Mouse (Mus musculus): ENCODE data around the gene Cdc42bpb.
A peak's percentile ranks its signal among the peaks of the same experiment; 100 is the strongest.

The Cdc42bpb gene

DNA sequence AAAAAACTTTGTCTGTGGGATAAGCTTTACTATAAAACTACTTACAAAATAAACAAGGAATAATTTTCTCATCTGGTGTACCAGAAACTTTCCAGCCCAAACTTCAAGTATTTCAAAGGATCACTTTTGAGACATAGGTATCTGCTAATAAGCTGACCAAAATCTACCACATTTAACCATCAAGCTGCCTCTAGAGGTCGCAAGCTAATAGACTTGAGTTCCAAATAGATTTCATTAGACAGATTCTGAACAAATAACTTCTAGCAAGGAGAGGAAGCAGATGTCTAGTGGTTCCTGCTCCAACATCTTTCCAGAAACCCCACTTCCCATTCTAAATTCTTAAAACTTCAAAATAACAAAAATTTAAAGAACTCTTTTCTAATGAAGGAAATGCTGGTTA lies 33.6 kb downstream of the Cdc42bpb start:
- no peak for DNase-seq (ENCODE audit: low read depth, low spot score)

DNA sequence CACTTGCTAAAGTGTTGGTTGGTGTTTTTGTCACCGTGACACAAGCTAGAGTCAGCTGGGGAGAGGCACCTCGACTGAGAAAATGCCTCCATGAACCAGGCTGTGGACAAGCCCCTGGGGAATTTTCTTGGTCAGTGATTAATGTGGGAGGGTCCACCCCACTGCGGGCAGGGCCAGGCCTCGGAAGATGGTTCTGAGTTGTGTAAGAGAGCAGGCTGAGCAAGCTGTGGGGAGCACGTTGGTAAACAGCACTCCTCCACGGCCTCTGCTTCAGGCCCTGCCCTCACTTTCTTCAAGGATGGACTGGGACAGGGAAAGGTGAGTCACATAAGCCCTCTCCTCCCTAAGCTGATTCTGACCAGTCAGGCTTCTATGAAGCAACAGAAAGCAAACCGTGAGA lies 36.8 kb downstream of the Cdc42bpb start:
- no peak for DNase-seq (ENCODE audit: low read depth, low spot score)

- no peak for DNase-seq (ENCODE audit: low read depth, low spot score)
These were observed 39.6 kb downstream of the Cdc42bpb start for GRCm38 (mm10) chr12:111337864-111338354.

- DNase-seq (ENCODE audit: low read depth, low spot score) = no peak
These were observed 44.4 kb downstream of the Cdc42bpb start for GRCm38 (mm10) chr12:111333020-111333605.

DNA sequence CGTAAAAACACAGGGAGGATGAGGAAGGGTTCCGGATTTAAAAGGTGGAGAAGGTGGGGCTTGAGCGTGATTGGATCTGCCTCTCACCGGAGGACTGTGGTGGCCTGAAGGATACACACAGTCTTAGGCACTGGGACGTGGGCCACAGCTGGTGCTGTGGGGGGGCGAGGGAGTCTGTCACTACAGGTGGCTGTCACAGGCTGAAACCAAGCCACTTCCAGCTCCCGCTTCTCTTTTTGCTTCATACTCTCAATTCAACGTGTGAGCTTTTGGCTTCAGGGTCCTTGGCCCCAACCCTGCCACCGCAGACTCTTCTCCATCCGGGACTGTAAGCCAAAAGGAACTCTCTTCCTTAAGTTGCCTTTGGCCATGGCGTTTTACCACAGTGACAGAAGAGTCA lies 45.1 kb downstream of the Cdc42bpb start:
- DNase-seq (ENCODE audit: low read depth, low spot score) = no peak

DNA sequence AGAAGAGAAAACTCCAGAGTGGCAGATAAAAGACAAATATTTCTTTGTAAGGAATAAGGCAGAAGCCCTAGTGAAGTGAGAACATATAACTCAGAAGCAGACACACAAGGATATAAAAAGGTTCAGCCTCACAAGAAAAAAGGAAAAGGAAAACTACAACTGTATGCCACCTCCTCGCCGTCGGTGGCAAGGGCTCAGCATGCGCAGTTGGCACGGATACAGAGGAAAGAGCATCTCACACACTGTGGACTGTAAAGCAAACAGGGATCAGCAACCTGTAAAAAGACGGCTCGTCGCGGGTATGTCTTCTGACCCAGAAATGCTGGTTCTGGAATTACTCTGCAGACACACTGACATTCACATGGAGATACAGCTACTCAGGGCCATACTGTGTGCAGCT lies 45.9 kb downstream of the Cdc42bpb start:
- DNase-seq (ENCODE audit: low read depth, low spot score) = no peak

DNA sequence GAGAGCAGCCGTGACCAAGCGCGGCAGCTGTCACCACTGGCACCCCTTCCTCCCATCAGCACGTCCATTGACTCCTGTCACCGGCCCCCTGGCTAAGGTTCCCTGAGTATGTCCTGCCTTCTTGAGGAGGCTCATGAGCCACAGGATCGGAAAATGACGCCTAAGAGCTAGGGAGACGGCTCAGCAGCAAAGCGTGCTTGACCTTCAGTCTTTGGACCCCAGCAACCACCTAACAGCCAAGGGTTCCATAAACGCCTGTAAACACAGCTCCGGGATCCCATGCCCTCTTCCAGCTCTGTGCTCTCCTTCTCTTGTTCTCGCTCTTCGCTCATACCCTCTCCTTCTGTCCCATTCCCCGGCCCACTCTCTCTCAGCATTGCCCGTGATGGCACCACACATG lies 48.2 kb downstream of the Cdc42bpb start:
- no peak for DNase-seq (ENCODE audit: low read depth, low spot score)

DNA sequence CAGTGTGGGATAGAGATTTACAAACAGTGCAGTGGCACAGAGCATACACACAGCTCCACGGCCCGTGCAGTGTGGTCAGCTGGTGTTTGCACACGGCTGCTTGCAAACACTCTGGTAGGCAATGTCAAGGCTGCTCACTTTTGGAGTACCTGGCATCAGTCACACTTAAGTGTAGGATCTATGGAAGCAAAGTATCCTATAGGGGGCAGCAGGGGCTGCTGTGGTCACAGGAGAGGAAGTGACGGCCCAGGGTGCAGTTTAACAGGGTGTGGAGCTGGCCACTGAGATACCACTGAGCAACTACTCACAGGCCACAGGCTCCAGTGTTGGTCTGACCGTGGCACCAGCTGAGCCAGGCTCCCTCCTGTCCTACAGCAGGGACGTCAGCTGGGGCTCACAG lies 49.2 kb downstream of the Cdc42bpb start:
- DNase-seq (ENCODE audit: low read depth, low spot score) = no peak

DNA sequence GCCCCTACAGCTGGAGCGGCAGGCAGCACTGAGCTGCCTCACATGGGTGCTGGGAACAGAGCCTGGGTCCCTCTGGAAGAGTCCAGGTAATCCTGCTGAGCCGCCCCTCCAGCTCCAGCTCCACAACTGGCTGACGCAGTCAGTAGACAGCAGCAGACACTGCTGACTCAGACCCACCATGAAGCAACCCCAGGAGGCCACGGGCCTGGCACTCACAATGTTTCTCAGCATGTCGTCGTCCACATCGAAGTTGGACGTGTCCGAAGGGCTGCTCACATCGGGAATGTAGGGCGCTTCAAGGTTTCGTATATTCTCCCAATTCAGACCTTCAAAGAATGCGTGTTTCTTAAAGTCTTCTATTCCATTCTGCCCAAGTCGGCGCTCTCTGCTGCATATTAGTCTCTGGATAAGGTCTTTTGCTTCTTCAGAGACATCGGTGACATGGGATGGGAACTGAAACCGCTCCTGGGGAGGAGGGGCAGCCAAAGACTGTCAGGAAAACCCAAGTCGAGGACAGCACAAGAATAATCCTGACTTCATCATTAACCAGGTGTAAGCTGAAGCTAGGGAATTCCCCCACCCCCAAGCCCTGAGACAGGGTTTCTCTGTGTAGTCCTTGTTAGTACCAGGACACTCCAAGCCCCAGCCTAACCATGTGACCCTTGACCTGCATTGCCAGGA lies 51.6 kb downstream of the Cdc42bpb start:
- no peak for DNase-seq (ENCODE audit: low read depth, low spot score)

DNA sequence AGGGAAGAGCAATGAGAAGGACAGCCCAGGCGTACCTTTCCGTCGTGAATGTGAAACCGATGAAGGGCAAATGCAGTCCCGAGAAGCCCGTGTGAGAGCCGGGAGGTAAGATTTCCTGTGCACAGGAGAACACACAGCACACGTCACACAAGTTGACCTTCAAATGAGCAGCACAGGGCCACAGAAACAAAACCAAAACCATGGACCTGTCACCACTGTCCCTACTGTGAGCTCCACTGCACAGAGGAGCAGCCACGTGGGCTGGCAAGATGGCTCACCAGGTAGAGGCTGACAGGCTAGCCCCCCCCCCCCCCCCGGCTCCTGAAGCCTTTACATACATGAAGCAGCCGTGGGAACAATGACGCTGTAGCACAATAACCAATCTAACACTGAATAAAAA lies 52.6 kb downstream of the Cdc42bpb start:
- no peak for DNase-seq (ENCODE audit: low read depth, low spot score)

- DNase-seq (ENCODE audit: low read depth, low spot score) = no peak
These were observed 53.0 kb downstream of the Cdc42bpb start for GRCm38 (mm10) chr12:111324536-111324935.

GRCm38 (mm10) chr12:111323423-111323822 lies 54.1 kb downstream of the Cdc42bpb start:
- DNase-seq (ENCODE audit: low read depth, low spot score) = no peak

DNA sequence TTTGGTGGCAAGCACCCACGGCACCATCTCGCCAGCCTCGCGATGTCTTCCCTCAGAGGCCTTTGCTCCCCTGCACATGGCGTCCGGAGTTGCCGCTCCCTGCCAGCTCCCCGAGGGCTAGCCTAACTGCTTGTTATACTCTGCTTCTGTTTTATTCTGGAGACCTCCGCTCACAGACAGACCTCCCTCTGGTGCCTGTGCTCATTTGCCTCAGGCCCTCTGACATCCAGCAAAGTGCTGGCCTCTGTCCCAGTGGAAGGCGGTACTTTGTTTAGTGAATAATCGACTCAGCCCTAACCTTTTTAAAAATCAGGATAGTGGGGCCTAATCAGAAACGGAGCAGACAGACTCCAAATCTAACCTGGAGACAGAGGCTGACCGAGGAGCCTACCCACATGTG lies 55.7 kb downstream of the Cdc42bpb start:
- DNase-seq (ENCODE audit: low read depth, low spot score) = no peak

- no peak for DNase-seq (ENCODE audit: low read depth, low spot score)
These were observed 57.0 kb downstream of the Cdc42bpb start for GRCm38 (mm10) chr12:111320549-111320948.

DNA sequence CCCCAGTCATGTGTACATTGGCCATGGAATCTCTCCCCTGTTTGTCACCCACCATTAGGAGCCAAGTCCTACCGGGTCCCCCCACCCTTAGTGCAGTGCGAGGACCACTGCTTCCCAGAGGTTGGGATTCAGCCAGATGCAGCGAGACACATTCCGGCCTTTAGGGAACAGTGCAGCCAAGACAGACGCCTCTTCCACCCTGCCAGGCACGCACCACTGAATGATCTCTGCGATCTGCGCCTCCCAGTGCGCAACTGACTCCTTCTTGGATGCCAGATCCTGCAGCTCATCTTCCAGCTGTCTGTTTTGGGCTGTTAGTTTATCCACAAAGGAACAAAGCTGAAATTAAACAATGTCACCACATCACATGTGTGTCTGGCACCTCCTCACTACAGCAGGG lies 59.8 kb downstream of the Cdc42bpb start:
- no peak for DNase-seq (ENCODE audit: low read depth, low spot score)

DNA sequence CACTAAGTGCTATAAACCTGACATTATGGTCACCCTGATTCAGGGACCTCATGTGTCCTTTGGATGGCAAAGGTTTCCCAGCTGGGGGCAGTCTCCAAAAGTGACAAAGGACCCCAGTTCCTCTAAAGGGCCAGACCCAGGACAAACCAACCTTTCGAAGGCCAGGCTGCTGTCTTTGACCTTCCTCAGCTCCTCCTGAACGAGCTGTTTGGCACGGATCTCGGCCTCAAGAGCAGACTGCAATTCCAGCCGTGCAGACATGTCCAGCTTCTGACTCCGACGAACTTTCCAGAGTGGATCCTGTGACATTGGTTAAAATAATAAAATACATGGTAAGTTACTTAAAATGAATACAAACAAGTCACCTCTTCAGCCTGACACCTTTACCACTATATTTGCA lies 63.2 kb downstream of the Cdc42bpb start:
- DNase-seq (ENCODE audit: low read depth, low spot score) = no peak

- DNase-seq (ENCODE audit: low read depth, low spot score) = no peak
These were observed 65.7 kb downstream of the Cdc42bpb start for GRCm38 (mm10) chr12:111311775-111312174.

DNA sequence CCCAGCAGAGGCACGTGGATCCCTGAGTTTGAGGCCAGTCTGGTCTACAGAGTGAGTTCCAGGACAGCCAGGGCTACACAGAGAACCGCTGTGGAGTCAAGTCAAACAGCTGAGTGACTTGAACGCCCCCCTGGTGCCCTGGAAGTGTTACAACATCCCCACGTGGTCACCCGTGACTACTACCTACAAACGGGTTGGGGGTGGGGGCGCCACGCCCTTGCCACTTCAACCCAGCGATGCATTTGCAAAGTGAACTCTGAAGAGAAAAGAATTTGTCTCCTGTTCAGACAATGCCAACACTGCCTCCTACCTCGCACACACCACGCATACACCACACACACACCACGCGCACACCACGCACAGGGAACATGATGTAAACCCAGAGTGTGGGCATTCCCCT lies 67.6 kb downstream of the Cdc42bpb start:
- peak; percentile 51 for DNase-seq (ENCODE audit: low read depth, low spot score)

DNA sequence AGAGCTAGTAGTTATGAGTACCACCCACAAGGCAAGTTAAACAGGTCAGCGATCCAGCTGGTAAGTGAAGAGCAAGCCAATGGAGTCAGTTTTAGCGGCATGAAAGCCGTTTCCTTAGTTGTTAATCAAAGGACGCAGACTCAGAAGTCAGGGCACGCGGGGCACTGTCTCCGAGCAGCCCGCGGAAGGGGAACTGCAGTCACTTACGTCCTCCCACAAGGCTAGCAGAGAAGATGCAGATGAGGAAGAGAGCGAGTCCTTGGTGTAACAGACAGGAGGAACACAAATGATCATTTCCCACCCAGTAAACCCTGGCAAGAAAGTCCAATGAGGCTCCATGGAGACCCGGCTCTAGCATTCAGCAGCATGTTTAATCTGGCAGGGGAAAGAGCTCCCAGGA lies 68.3 kb downstream of the Cdc42bpb start:
- no peak for DNase-seq (ENCODE audit: low read depth, low spot score)

GRCm38 (mm10) chr12:111306821-111307220 lies 70.7 kb downstream of the Cdc42bpb start:
- DNase-seq (ENCODE audit: low read depth, low spot score) = no peak

DNA sequence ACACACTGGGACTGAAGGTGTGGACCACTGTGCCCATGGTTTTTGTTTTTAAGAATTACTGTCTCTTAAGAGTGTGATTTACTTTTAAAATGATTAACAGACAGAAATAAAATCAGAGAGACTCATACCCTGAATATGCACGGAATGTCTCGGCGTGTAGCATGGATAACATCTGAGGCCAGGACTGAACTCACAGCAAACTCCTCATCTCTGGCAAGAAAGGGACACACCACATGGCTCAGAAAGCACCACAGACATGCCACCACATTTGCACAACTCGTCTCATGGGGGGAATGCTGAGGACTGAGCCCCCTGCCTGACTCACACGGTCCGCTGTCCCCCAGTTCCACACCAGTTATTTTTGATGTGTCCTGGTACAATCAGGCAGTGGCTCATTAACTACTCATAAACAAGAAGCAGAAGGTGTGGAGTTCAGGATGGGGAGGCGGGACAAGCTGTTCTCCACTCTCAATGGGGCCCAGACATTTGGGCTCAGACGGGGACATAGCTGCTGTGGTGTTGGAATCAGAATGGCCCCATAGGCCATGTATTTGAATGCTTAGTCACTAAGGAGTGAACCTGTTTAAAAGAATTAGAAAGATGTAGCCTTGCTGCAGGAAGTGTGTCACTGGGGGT lies 73.7 kb downstream of the Cdc42bpb start:
- DNase-seq (ENCODE audit: low read depth, low spot score) = no peak

GRCm38 (mm10) chr12:111302018-111302345 lies 75.5 kb downstream of the Cdc42bpb start:
- peak; percentile 16 for DNase-seq (ENCODE audit: low read depth, low spot score)

- no peak for DNase-seq (ENCODE audit: low read depth, low spot score)
These were observed 76.0 kb downstream of the Cdc42bpb start for GRCm38 (mm10) chr12:111301322-111302017.

Data from ES-CJ7 (cell line).